8 mouse cellular contexts compared by ENCODE assay signal in the genomic region with DNA sequence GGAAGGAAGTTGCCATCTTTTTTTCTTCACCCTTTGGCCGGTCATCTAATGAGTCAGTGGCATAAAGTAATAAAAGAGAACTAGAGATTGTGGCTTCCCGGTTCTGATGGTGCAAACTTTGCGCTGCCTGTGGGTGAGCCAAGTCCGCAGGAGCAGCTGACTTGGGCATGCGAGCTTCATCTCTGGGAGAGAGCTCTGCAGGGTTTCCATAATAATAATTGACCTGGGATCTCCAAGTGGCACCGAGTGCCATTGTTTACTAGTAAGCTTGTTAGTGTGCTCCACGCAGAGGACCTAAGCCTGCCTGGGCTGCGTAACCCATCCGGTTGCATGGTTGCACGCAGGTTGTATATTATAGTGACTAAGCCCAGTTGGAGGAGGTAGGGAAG. TPM values are rescaled to one million over a fixed set of nuclear protein-coding genes. Genes with fewer than 3 reads are reported as not detected.
DNase-seq lines count a peak whose midpoint lies in the region; ATAC-seq and TF ChIP-seq lines count a peak whose summit lies in the region.

No protein-coding gene starts in this region.

- 16% methylated on average over 10 of the region's 10 CpGs for WGBS in cerebellum, adult 2 months
- WGBS in forebrain, embryonic 14.5 days: 16% methylated on average over 10 of the region's 10 CpGs
- 17% methylated on average over 10 of the region's 10 CpGs for WGBS in liver, postnatal 0 days (ENCODE audit: insufficient replicate concordance)

- no peaks in the 10 kb centered on the region for H3K36me3 ChIP-seq in C2C12 (ENCODE audit: control insufficient read depth, insufficient read depth)
- no peaks in the 10 kb centered on the region for H3K36me3 ChIP-seq in forebrain, embryonic 14.5 days (ENCODE audit: control insufficient read depth, insufficient read depth, low read length)
- H3K36me3 ChIP-seq in liver, postnatal 0 days (replicated peaks; ENCODE audit: insufficient read depth, low read length): no peaks in the 10 kb centered on the region

- DNase-seq in cerebellum, adult 2 months: no peak
- DNase-seq in cerebellum, postnatal 25 days: no peak
- no peak for DNase-seq in forebrain, embryonic 14.5 days (ENCODE audit: low spot score)
- DNase-seq in liver, postnatal 0 days: no peak
- no peak for DNase-seq in urinary bladder, adult 18-20 months (ENCODE audit: low spot score in 2 of 2)
- DNase-seq in frontal cortex, adult 2 months (ENCODE audit: extremely low spot score in 1 of 2, low spot score in 1 of 2): no peak
- no peak for DNase-seq in Muller cell, postnatal 12 days (ENCODE audit: inconsistent ontology term)

- H3K4me3 ChIP-seq in cerebellum, adult 2 months (replicated peaks; ENCODE audit: insufficient read depth, low read depth, low read length): peak overlapping the region; percentile 68
- peak overlapping the region; percentile 91 for H3K4me3 ChIP-seq in C2C12 (ENCODE audit: insufficient read depth, poor library complexity, severe bottlenecking)
- H3K4me3 ChIP-seq in forebrain, embryonic 14.5 days (ENCODE audit: low read depth, low read length): peak overlapping the region; percentile 99
- peak overlapping the region; percentile 84 for H3K4me3 ChIP-seq in liver, postnatal 0 days (ENCODE audit: low read depth, low read length)

- peak; percentile 33 for ATAC-seq in forebrain, embryonic 14.5 days
- peak; percentile 36 for ATAC-seq in liver, postnatal 0 days

- H3K79me2 ChIP-seq in C2C12 (ENCODE audit: control insufficient read depth, insufficient read depth): peaks cover 45% of the 10 kb centered on the region

- TF ChIP-seq EP300 in liver, postnatal 0 days (IDR thresholded peaks at IDR 0.05; ENCODE audit: low read depth): no peak; the same call in 1 of the 2 replicates

- no peaks in the 10 kb centered on the region for H3K27me3 ChIP-seq in cerebellum, adult 2 months (ENCODE audit: control insufficient read depth, insufficient read depth, low read length)
- no peaks in the 10 kb centered on the region for H3K27me3 ChIP-seq in C2C12 (ENCODE audit: control insufficient read depth, insufficient read depth, insufficient read length)
- H3K27me3 ChIP-seq in forebrain, embryonic 14.5 days (replicated peaks; ENCODE audit: control insufficient read depth, insufficient read depth, low read length): no peaks in the 10 kb centered on the region
- no peaks in the 10 kb centered on the region for H3K27me3 ChIP-seq in liver, postnatal 0 days (ENCODE audit: insufficient read depth, low read length)

- TF ChIP-seq POLR2A in cerebellum, adult 2 months (IDR thresholded peaks at IDR 0.05; ENCODE audit: borderline replicate concordance, insufficient read depth, low read length): no peak

- H3K79me3 ChIP-seq in C2C12 (ENCODE audit: low read depth): peaks cover 25% of the 10 kb centered on the region

- H3K4me1 ChIP-seq in cerebellum, adult 2 months (ENCODE audit: control insufficient read depth, insufficient read depth, low read length): peaks cover 9% of the 10 kb centered on the region; the same call in 1 of the 2 replicates
- peaks cover 18% of the 10 kb centered on the region for H3K4me1 ChIP-seq in forebrain, embryonic 14.5 days (ENCODE audit: control insufficient read depth, insufficient read depth, low read length)
- peaks cover 28% of the 10 kb centered on the region for H3K4me1 ChIP-seq in liver, postnatal 0 days (ENCODE audit: insufficient read depth)

- TF ChIP-seq CTCF in cerebellum, adult 2 months (IDR thresholded peaks at IDR 0.05; ENCODE audit: borderline replicate concordance, insufficient read depth, low read depth, low read length): no peak
- TF ChIP-seq CTCF in C2C12 (IDR thresholded peaks at IDR 0.05; ENCODE audit: control insufficient read depth, insufficient read depth, insufficient read length): no peak
- no peak for TF ChIP-seq CTCF in liver, postnatal 0 days (IDR thresholded peaks at IDR 0.05; ENCODE audit: low read depth)

- H3K9me3 ChIP-seq in forebrain, embryonic 14.5 days (replicated peaks; ENCODE audit: control insufficient read depth, low read length): no peaks in the 10 kb centered on the region
- no peaks in the 10 kb centered on the region for H3K9me3 ChIP-seq in liver, postnatal 0 days (ENCODE audit: low read length)

- peak overlapping the region; percentile 42; the same call in 1 of the 2 replicates for H3K9ac ChIP-seq in forebrain, embryonic 14.5 days (ENCODE audit: low read length)
- H3K9ac ChIP-seq in liver, postnatal 0 days (replicated peaks): peak overlapping the region; percentile 91

- no peak overlapping the region for H3K27ac ChIP-seq in cerebellum, adult 2 months (ENCODE audit: insufficient read depth, low read length)
- no peak overlapping the region for H3K27ac ChIP-seq in forebrain, embryonic 14.5 days (ENCODE audit: low read depth, low read length)
- peak overlapping the region; percentile 24; the same call in 1 of the 2 replicates for H3K27ac ChIP-seq in liver, postnatal 0 days (ENCODE audit: low read depth)

- H3ac ChIP-seq in C2C12 (ENCODE audit: control insufficient read depth, insufficient read length, low read depth): peak overlapping the region; percentile 19

- H3K4me2 ChIP-seq in forebrain, embryonic 14.5 days (ENCODE audit: low read length): peak overlapping the region; percentile 75
- H3K4me2 ChIP-seq in liver, postnatal 0 days (ENCODE audit: low read depth, low read length): peak overlapping the region; percentile 88

TF ChIP-seq in C2C12, 6 proteins besides CTCF, POLR2A, EP300 and RAD21:
- no peak for TF ChIP-seq USF1 (IDR thresholded peaks at IDR 0.05; ENCODE audit: low read depth)
- no peak for TF ChIP-seq FOSL1 (IDR thresholded peaks at IDR 0.05; ENCODE audit: insufficient read depth, low read length, poor library complexity, severe bottlenecking)
- TF ChIP-seq MYOG (IDR thresholded peaks at IDR 0.05; ENCODE audit: control insufficient read depth, extremely low read depth, insufficient read length): no peak
- no peak for TF ChIP-seq MAX (IDR thresholded peaks at IDR 0.05)
- no peak for TF ChIP-seq CEBPB (IDR thresholded peaks at IDR 0.05; ENCODE audit: low read depth)
- no peak for TF ChIP-seq MYOD1 (IDR thresholded peaks at IDR 0.05; ENCODE audit: control insufficient read depth, insufficient read length, low read depth)
TF ChIP-seq in C2C12: peak in this region for 0.

RNA-seq across cellular contexts. Expression of gene Ccdc186, which starts 0.5 kb away (rescaled TPM):
- polyA plus RNA-seq in cerebellum, adult 2 months (2012; rRNA removed): 24.3 and 24.4 TPM in 2 replicates
- polyA plus RNA-seq in C2C12 (2012; fragmentation: generic; extraction: Trizol): 2.9 TPM
- polyA plus RNA-seq in forebrain, embryonic 14.5 days (2014; fragmentation: Nextera tagmentation; extraction: Ambion mirVana): 21.2 and 28.9 TPM in 2 replicates
- 3.8 and 4.6 TPM in 2 replicates for polyA plus RNA-seq in liver, postnatal 0 days (2015; fragmentation: Nextera tagmentation; extraction: Ambion mirVana)
- 15.0 and 15.7 TPM in 2 replicates for polyA plus RNA-seq in frontal cortex, adult 2 months (2012; rRNA removed)

RNA-seq across cellular contexts. Expression of gene Tdrd1, which starts 3.6 kb away (rescaled TPM):
- polyA plus RNA-seq in cerebellum, adult 2 months (2012; rRNA removed): 0.13 and 0.20 TPM in 2 replicates
- polyA plus RNA-seq in C2C12 (2012; fragmentation: generic; extraction: Trizol): not detected
- polyA plus RNA-seq in forebrain, embryonic 14.5 days (2014; fragmentation: Nextera tagmentation; extraction: Ambion mirVana): 0.39 and 0.70 TPM in 2 replicates
- not detected in 2 replicates for polyA plus RNA-seq in liver, postnatal 0 days (2015; fragmentation: Nextera tagmentation; extraction: Ambion mirVana)
- 0.21 and 0.30 TPM in 2 replicates for polyA plus RNA-seq in frontal cortex, adult 2 months (2012; rRNA removed)

RNA-seq across cellular contexts. Expression of gene Vwa2, which starts 51.6 kb away (rescaled TPM):
- polyA plus RNA-seq in cerebellum, adult 2 months (2012; rRNA removed): 0.05 TPM in 1 of 2 replicates, not detected in the other
- 0.02 TPM for polyA plus RNA-seq in C2C12 (2012; fragmentation: generic; extraction: Trizol)
- polyA plus RNA-seq in forebrain, embryonic 14.5 days (2014; fragmentation: Nextera tagmentation; extraction: Ambion mirVana): 0.22 and 0.28 TPM in 2 replicates
- not detected in 2 replicates for polyA plus RNA-seq in liver, postnatal 0 days (2015; fragmentation: Nextera tagmentation; extraction: Ambion mirVana)
- polyA plus RNA-seq in frontal cortex, adult 2 months (2012; rRNA removed): 0.02 and 0.04 TPM in 2 replicates
